Mouse (Mus musculus) left cerebral cortex, adult 8-10 months (tissue): ENCODE measurements around the gene Depdc7. TPM values are rescaled to one million over a fixed set of nuclear protein-coding genes. Genes with fewer than 3 reads are reported as not detected.
A peak's percentile ranks its signal among the peaks of the same experiment; 100 is the strongest.

Experiments used
- DNase-seq, 2 experiments: peaks; one replicate each; pipeline ENCODE4 v3.0.0; 2022; ENCODE audit warnings: low spot score in 2 of 2
- total RNA-seq, 4 experiments: library from RNA; stranded (reverse); gene quantifications; 2 replicates each; pipeline ENCODE4 v1.2.4; 2022

The Depdc7 gene
- total RNA-seq, result 1 to 10 TPM in 3 of 4 experiments, under 1 TPM in 1; 0.72 to 2.2 (median 1.6) TPM

DNA sequence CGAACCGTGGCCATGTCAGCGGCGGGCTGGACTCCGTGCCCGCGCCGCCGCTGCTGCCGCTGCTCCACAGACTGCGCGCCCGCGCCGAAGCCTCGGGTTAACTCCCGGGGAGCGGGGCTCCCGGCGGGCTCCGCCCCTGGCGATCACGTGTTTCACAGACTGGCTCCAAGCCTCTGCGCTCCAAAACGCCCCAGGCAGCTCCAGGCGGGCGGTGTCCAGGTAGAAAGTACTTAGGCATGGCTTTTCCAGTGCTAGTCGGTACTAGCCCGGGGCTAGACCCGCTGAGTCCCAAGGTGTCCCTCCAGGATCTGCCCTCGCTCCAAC lies at the start of gene Depdc7:
TSS of gene Depdc7 (minus strand) at position 138 of the 324 bp plus-strand sequence.
- peak; percentile 70 to 76 for DNase-seq

DNA sequence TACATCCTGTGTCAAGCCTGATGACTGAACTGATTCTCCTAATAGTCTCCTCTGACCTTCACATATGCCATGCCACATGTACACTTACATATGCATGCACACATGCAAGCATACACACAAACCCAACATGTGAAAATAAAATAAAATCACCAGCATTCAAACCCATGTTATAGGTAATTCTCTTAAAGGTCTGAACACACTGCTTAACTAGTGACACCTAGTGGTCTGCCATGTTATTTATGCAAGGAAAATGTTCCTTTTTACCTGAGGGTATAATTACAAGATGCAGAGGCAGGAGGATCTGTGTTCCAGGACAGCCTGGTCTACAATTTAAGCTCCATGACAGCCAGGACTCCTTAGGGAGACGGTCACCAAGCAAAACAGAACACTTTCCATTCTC lies 32.1 kb upstream of the Depdc7 start:
- no peak for DNase-seq

DNA sequence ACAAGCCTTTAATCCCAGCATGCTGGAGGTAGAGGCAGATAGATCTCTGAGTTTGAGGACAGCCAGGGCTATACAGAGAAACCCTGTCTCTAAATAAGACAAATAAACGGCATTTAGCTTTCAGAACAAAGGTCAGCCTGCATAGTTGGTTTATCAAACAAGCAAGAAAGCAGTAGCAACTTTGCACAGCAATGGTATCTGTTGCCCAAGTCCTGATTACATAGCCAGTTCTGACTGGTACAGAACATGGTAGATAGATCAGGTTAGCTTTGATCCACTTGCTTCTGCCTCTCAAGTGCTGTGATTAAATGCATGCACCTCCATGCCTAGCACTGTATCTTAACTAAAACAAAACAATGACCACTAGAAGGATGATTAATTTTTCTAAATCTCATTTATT lies 26.0 kb upstream of the Depdc7 start:
- no peak for DNase-seq

- DNase-seq, result no peak
Measured at GRCm38 (mm10) chr2:104764018-104764417, 21.3 kb upstream of the Depdc7 start.

DNA sequence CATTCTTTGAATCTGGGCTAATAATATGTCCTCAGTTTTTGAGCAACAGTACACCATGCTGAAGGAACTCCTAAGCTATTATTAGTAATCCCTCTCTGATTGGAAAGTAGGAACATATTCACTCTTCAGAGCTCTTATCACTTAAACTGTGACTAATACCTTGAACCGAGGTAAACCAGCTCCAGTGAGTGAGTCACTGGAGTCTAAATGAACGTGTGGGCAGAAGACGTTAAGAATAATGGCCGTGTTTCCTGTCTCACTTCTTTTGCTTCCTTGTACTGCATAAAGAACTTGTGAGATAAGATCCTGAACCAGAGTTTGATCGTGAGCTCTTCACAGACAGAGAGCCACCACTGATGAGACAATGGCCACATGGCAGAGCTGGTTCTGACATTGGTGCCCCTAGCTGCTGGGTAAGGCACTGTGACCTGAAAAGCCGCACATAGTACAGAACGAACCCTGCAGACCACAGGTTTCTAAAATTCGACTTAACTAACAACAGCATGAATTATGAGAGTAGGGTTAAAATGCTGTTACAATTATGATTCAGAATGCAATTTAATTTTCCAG lies 20.5 kb upstream of the Depdc7 start:
- DNase-seq, result no peak

DNA sequence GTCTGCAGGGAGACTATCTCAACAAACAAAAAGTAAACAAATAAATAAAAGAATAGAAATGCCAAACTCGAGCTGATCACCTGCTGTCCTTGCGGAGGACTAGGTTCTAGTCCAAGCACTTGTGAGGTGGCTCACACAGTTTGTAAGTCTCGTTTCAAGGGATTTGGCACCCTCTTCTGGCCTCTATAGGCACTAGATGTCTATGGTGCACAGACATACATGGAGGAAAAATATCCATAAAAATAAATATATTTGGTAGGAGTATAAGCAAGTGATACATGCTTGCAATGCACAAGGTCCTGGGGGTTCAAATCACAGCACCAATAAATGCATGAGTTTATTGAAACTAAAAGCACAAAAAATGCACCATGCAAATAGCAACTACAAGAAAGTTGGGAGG lies 7.9 kb upstream of the Depdc7 start:
- DNase-seq, result no peak

- DNase-seq, result no peak
Measured at GRCm38 (mm10) chr2:104748652-104749183, 6.0 kb upstream of the Depdc7 start.

DNA sequence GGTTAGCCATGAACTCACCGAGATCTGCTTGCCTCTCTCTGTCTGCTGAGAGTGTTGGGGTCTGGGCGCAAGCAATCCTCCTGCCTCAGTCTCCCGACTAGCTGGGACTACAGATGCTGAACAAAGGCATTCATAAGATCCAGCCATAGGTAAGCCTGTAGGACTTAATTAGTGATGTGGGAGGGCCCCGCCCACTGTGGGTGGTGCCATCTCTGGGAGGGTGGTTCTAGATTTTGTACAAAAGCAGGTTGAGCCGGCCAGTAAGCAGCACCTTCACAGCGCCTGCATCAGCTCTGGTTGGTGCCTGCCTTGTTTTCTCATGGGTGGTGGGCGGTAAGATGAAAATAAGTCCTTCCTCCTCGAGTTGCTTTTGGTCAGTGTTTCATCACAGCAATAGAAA lies 3.6 kb upstream of the Depdc7 start:
- no peak for DNase-seq

DNA sequence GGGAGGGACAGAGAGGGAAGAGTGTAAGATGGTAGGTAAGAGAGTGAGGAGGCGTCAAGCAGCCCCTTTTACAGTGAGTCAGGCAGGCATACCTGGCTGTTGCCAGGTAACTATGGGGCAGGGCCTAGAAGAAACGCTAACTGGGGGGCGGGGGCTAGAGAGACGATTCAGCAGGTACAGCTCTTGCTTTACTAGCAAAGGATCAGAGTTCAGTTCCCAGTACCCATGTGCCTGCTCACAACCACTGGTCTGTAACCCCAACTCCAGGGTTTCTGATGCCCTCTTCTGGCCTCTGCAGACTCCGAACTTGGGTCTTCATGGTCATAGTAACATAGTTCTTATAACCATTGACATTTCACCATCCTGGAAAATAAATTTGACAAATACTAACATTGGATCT lies 1.3 kb upstream of the Depdc7 start:
- no peak for DNase-seq

GRCm38 (mm10) chr2:104743160-104743559 lies 482 bp upstream of the Depdc7 start:
- no peak for DNase-seq

GRCm38 (mm10) chr2:104741896-104742740 lies 560 bp downstream of the Depdc7 start:
- DNase-seq, result no peak

DNA sequence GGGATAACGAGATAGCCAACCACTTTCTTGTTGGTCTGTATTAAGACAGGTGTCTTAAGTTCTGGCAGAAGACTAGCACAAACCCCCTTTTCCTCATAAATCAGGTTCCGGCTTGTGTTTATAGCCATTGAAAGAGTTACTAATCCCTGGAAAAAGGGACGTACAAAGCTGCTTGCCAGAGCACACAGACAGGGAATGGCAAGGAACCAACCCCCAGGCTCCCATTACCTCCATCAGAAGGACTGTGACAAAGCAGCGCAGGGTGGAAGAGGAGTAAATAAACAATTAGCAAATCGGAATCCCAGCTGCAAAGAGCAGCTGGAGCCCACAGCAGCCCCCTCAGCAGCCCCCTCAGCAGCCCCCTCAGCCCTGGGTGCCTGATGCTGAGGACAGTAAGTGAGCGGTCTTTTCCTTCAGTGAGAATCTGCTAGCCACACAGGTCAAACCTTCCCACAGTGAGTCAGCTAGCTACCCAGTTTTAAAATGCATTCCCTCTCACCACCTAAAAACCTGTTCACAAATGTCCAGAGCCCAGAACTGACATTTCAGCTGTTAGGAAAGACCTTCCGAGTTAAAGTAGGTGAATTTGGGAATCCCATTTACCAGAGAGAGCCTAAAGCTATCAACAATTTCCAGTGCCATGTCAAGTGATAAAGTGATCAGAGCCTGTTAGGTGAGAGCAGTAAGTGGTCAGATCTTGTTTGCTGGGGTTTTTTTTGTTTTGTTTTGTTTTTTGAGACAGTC lies 1.5 kb downstream of the Depdc7 start:
- DNase-seq, result no peak

DNA sequence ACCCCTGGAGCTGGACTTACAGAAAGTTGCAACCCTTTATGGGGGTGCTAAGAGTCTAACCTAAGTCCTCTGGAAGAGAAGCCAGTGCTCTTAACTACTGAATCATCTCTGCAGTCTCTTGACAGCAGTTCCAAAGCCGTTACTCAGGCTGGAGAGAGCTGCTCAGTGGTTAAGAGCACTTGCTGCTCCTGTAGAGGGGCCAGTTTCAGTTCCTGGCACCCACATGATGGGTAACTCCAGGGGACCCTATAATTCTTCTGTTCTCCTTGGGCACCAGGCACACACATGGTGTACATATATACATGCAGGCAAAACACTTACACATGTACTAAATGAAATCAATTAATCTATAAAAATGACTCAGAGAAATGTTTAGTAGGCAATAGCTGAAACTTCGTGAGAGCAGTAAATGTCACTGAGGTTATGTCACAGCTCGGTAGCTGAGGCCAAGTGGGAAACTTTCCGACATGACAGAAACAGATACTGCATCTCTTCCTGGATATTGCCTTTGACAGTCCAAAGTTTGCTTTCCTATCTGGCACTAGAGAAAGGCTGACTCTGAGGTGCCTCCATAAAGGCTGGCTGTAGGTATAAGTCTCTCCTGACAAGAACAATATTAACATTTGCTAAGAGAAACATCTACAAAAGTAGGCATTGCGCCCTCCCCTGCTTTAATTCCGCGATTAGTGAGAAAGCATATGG lies 2.3 kb downstream of the Depdc7 start:
- DNase-seq, result no peak

DNA sequence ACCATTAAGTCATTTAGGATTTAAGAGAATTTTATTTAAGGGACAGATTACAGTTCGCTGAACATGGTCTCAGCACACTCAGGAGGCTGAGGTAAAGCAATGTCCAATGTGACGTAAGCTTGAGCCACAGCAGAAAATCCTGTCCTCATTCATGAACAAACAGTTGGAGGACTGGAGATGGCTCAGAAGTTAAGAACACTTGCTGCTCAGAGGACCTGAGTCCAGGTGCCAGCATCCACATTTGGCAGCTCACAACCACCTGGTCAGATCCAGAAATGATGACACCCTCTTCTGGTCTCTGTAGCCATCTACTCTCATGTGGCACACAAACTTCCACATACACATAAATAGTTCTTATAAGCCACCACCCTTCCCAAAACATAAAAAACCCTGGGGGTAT lies 3.0 kb downstream of the Depdc7 start:
- DNase-seq, result no peak

DNA sequence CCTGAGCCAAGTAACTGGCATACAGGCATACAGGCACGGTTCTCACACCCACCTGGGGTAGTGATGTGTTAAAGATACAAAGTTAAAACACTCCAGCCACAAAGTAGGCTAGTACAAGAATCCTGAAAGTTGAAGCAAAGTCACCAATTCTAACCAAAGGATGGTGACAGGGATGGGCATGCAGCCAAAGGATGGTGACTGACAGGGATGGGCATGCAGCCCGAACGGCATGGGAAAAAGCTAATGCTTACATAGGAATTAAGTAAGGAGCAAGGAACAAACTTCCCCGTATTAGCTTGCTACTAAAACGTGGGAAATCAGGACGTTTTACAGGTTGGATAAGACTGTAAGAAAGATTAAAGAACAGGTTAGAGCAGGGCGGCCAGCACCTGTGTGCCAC lies 6.4 kb downstream of the Depdc7 start:
- DNase-seq, result no peak

- DNase-seq, result no peak
Measured at GRCm38 (mm10) chr2:104732562-104733256, 10.0 kb downstream of the Depdc7 start.

- DNase-seq, result no peak
Measured at GRCm38 (mm10) chr2:104732033-104732444, 10.6 kb downstream of the Depdc7 start.

DNA sequence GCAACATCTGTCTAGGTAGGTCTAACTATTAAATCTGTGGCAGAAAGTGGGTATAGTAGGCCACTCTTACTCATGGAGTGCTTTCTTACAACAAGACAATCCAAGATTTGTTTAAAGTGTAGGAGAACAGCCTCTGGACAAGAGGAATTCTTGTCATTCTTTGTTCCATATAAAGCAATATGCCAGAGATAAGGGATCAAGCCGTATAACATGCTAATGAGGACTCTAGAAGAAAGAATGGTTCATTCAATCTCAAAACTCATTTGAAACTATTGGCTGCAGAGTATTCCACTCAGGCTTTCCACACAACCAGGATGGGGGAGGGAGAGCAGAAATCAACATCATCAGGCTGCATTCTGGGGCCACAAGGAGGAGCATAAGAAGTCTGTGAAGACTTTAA lies 15.3 kb downstream of the Depdc7 start:
- no peak for DNase-seq

GRCm38 (mm10) chr2:104722021-104722420 lies 20.7 kb downstream of the Depdc7 start:
- DNase-seq, result no peak

- no peak for DNase-seq
Measured at GRCm38 (mm10) chr2:104717827-104718226, 24.9 kb downstream of the Depdc7 start.

DNA sequence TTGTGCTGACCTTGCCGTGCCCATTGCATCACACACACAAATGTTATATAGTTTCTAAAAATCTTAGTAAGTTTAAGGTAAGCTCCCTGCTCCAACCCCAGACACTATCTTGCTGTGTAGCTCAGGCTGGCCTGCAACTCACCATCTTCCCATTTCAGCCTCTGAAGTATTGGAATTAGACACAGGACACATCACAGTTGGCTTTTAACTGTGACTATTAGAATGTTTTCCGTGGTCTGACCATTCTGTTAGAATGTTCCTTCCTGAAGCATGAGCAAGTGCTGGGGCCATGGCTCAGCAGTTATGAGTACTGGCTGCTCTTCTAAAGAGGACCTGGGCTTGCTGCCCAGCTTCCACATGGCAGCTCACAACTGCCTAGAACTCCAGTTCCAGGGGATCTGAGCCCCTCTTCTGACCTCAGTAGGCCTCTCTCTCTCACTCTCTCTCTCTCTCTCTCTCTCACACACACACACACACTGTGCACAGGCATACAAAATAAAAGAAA lies 25.4 kb downstream of the Depdc7 start:
- DNase-seq, result no peak
